Mouse (Mus musculus) small intestine, adult 2 months (tissue): Measurements from ENCODE around the gene Rhoa. TPM values are rescaled to one million over a fixed set of nuclear protein-coding genes. Genes with fewer than 3 reads are reported as not detected.

ENCODE experiments used
- H3K27ac ChIP-seq: fragments of 200-500 bp; 2 replicates; pipeline ENCODE4 v1.5.1; 2012; ENCODE audit warnings: low read depth, low read length, control low read depth, inconsistent platforms; ENCODE audit not compliant: insufficient read depth
- H3K27me3 ChIP-seq: fragments of 200-500 bp; 2 replicates; pipeline ENCODE4 v1.6.1; 2012; ENCODE audit warnings: mild to moderate bottlenecking, moderate library complexity, low read length, inconsistent platforms; ENCODE audit not compliant: control insufficient read depth, insufficient read depth
- H3K36me3 ChIP-seq: fragments of 200-500 bp; 2 replicates; pipeline ENCODE4 v1.6.1; 2012; ENCODE audit warnings: mild to moderate bottlenecking, low read length, control low read depth, inconsistent platforms; ENCODE audit not compliant: control insufficient read depth, insufficient read depth
- H3K4me1 ChIP-seq: fragments of 200-500 bp; 2 replicates; pipeline ENCODE4 v1.6.1; 2012; ENCODE audit warnings: low read length, inconsistent platforms, mixed read lengths; ENCODE audit not compliant: control insufficient read depth, insufficient read depth, insufficient read length
- H3K4me3 ChIP-seq: fragments of 200-500 bp; 2 replicates; pipeline ENCODE4 v1.5.1; 2012; ENCODE audit warnings: low read depth, mild to moderate bottlenecking, control low read depth, inconsistent platforms, low read length, moderate library complexity
- CTCF ChIP-seq: fragments of 200-500 bp; IDR thresholded peaks from 2 replicates; pipeline ENCODE4 v1.5.1; 2012; ENCODE audit warnings: low read depth, mild to moderate bottlenecking, control low read depth, inconsistent platforms, low read length, moderate library complexity, mixed read lengths; ENCODE audit not compliant: insufficient replicate concordance, insufficient read length; ENCODE audit errors: extremely low read depth
- POLR2A ChIP-seq: fragments of 200-500 bp; IDR thresholded peaks from 2 replicates; pipeline ENCODE4 v1.6.1; 2012; ENCODE audit warnings: low read depth, mild to moderate bottlenecking, control low read depth, inconsistent platforms, low read length, moderate library complexity
- WGBS: fragments of 180-500 bp; shearing (Covaris S2); methylation state at CpG from one replicate; pipeline ENCODE4 v1.1.7; 2018; 5-methylcytosine and 5-hydroxymethylcytosine counted together
- polyA plus RNA-seq: library from polyadenylated mRNA; depleted of rRNA; stranded (reverse); fragments of >200 nt; gene quantifications from 2 replicates; pipeline ENCODE4 v1.2.3, GENCODE M21; 2012

Gene Rhoa
- polyA plus RNA-seq, 1 experiment: 70.2 TPM

DNA sequence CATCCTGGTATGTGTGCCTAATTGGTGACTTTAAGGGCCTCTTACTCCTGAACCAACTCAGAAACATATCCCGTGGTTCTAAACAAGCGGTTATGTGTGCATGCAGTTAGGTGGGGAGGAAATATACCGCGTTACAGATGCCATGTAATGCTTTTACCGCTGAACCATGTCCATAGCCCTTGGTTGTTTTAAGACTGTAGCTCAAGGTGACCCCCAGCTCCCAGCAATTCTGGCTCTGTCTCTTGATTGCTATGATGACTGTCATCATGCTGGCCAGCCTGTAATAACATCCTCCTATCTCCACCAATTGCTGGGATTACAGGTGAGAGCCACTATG lies 35.2 kb downstream of the Rhoa start:
- WGBS: 32% methylated on average over 5 of the region's 5 CpGs
- TF ChIP-seq CTCF (no peak), POLR2A (no peak)
- Histone ChIP-seq H3K36me3 (peaks cover 4% of the 10 kb centered on the region), H3K4me3 (no peak overlapping the region), H3K4me1 (peaks cover 27% of the 10 kb centered on the region; the same call in 1 of the 2 replicates), H3K27me3 (no peaks in the 10 kb centered on the region), H3K27ac (peak overlapping the region; percentile 98)

- TF ChIP-seq POLR2A (no peak), CTCF (no peak)
- Histone ChIP-seq H3K27ac (peak overlapping the region; percentile 98), H3K27me3 (no peaks in the 10 kb centered on the region), H3K36me3 (peaks cover 3% of the 10 kb centered on the region), H3K4me1 (peaks cover 28% of the 10 kb centered on the region; the same call in 1 of the 2 replicates), H3K4me3 (no peak overlapping the region)
Observed at GRCm38 (mm10) chr9:108341801-108342200, 35.9 kb downstream of the Rhoa start.

- peaks cover 30% of the 10 kb centered on the region; the same call in 1 of the 2 replicates for H3K4me1 ChIP-seq
- H3K27ac ChIP-seq: peak overlapping the region; percentile 98
- TF ChIP-seq POLR2A: no peak
- no peak for TF ChIP-seq CTCF
- peaks cover 3% of the 10 kb centered on the region for H3K36me3 ChIP-seq
- H3K27me3 ChIP-seq: no peaks in the 10 kb centered on the region
- no peak overlapping the region for H3K4me3 ChIP-seq
- WGBS: 3% methylated on average over 5 of the region's 5 CpGs
Observed at GRCm38 (mm10) chr9:108342301-108342831, 36.4 kb downstream of the Rhoa start.

DNA sequence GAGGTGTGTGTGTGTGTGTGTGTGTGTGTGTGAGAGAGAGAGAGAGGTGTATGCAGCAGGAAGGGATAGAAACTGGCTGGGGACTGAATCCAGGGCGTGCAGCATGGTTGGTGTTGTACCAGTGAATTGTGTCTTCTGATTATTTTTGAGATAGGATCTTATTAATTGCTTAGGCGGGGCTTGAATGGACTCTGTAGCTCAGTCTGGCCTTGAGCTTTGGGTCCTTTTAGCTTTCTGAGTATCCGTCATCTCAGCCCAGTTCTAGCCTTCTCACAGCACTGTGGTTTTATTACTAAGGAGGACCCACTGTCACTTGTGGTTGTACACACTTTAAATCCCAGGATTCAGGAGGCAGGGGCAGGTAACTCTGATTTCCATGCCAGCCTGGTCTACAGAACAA lies 37.4 kb downstream of the Rhoa start:
- Histone ChIP-seq H3K4me1 (peaks cover 27% of the 10 kb centered on the region; the same call in 1 of the 2 replicates), H3K36me3 (no peaks in the 10 kb centered on the region), H3K27me3 (no peaks in the 10 kb centered on the region), H3K27ac (peak overlapping the region; percentile 98), H3K4me3 (no peak overlapping the region)
- WGBS: 20% methylated on average over 3 of the region's 3 CpGs
- TF ChIP-seq POLR2A (no peak), CTCF (no peak)

GRCm38 (mm10) chr9:108343835-108344234 lies 37.9 kb downstream of the Rhoa start:
- Histone ChIP-seq H3K4me1 (peaks cover 24% of the 10 kb centered on the region; the same call in 1 of the 2 replicates), H3K27me3 (no peaks in the 10 kb centered on the region), H3K4me3 (no peak overlapping the region), H3K36me3 (no peaks in the 10 kb centered on the region), H3K27ac (peak overlapping the region; percentile 98)
- TF ChIP-seq POLR2A (no peak), CTCF (no peak)
- 94% methylated on average over 1 of the region's 1 CpGs for WGBS

DNA sequence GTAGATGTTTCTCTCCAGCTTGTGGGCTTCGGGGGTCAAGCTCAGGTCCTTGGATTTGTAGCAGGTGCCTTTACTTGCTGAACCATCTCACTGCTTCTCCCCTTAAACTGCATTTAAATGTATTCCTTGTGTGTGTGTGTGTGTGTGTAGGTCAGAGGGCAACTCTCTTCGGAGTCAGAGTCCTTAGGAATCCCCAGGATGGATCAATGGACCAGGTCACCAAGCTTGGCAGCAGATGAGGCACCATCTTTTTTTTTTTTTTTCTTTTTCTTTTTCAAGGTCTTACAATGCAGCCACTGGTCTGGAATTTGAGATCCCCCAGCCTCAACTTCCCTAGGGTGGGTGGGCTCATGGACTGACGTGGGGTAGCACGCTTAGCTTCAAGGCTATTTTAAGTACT lies 38.5 kb downstream of the Rhoa start:
- H3K4me1 ChIP-seq: peaks cover 24% of the 10 kb centered on the region; the same call in 1 of the 2 replicates
- 81% methylated on average over 4 of the region's 4 CpGs for WGBS
- H3K27me3 ChIP-seq: no peaks in the 10 kb centered on the region
- no peaks in the 10 kb centered on the region for H3K36me3 ChIP-seq
- no peak overlapping the region for H3K4me3 ChIP-seq
- TF ChIP-seq POLR2A: no peak
- no peak for TF ChIP-seq CTCF
- peak overlapping the region; percentile 17; the same call in 1 of the 2 replicates for H3K27ac ChIP-seq

DNA sequence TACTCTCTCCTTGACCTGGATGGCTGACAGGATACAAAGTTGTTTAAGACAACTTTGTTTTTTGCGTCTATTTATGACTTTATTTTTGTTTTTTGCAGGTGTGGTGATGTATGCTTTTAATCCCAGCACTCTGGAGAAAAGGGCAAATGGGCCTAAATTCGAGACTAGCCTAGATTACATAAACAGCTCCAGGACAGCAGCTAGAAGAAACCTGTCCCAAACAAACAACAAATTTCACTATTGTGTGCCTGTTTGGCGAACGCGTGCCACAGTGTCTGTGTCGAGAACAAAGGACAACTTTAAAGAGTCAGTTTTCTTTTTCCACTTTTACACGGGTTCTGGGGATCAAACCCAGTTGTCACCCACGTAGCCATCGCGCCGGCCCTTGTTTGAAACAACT lies 41.1 kb downstream of the Rhoa start:
- 2% methylated on average over 11 of the region's 11 CpGs for WGBS
- TF ChIP-seq CTCF: no peak
- H3K4me1 ChIP-seq: peaks cover 17% of the 10 kb centered on the region; the same call in 1 of the 2 replicates
- H3K27ac ChIP-seq: peak overlapping the region; percentile 96
- peaks cover 16% of the 10 kb centered on the region for H3K36me3 ChIP-seq
- H3K27me3 ChIP-seq: no peaks in the 10 kb centered on the region
- peak overlapping the region; percentile 69 for H3K4me3 ChIP-seq
